Mouse (Mus musculus) kidney, postnatal 0 days (tissue): ENCODE results near the gene Gm10337. TPM values are rescaled to one million over a fixed set of nuclear protein-coding genes. Genes with fewer than 3 reads are reported as not detected.

Experiments used
- ATAC-seq: fragments of 200-750 bp; cut with Nextera tagmentation; replicated peaks from 2 replicates; pipeline ENCODE4 v1.8.0; 2017; ENCODE audit warnings: low read depth, moderate number of reproducible peaks, moderate TSS enrichment, moderate library complexity; ENCODE audit not compliant: low FRiP score
- DNase-seq: peaks from one replicate; pipeline ENCODE4 v3.0.0-alpha.2; 2016; ENCODE audit warnings: low spot score
- H3K27ac ChIP-seq: fragments of 300-500 bp; sonication (generic); 2 replicates; pipeline ENCODE4 v1.5.1; 2014; ENCODE audit warnings: mild to moderate bottlenecking
- H3K27me3 ChIP-seq: fragments of 300-500 bp; sonication (generic); 2 replicates; pipeline ENCODE4 v1.6.1; 2014; ENCODE audit warnings: low read length, mixed read lengths; ENCODE audit not compliant: insufficient read depth
- H3K36me3 ChIP-seq: fragments of 300-500 bp; sonication (generic); 2 replicates; pipeline ENCODE4 v1.6.1; 2014; ENCODE audit warnings: low read length, mixed read lengths; ENCODE audit not compliant: insufficient read depth
- H3K4me1 ChIP-seq: fragments of 300-500 bp; sonication (generic); replicated peaks from 2 replicates; pipeline ENCODE4 v1.6.1; 2014; ENCODE audit warnings: antibody characterized with exemption, low read length, mixed read lengths; ENCODE audit not compliant: insufficient read depth
- H3K4me2 ChIP-seq: fragments of 300-500 bp; sonication (generic); 2 replicates; pipeline ENCODE4 v1.6.1; 2014; ENCODE audit warnings: mild to moderate bottlenecking, low read length, moderate library complexity, mixed read lengths
- H3K4me3 ChIP-seq: fragments of 300-500 bp; sonication (generic); replicated peaks from 2 replicates; pipeline ENCODE4 v1.5.1; 2014; ENCODE audit warnings: low read depth, low read length
- H3K9ac ChIP-seq: fragments of 300-500 bp; sonication (generic); 2 replicates; pipeline ENCODE4 v1.6.1; 2014; ENCODE audit warnings: low read depth, low read length
- H3K9me3 ChIP-seq: fragments of 300-500 bp; sonication (generic); replicated peaks from 2 replicates; pipeline ENCODE4 v1.6.1; 2016; ENCODE audit warnings: low read length, inconsistent platforms, mixed read lengths
- CTCF ChIP-seq: IDR thresholded peaks from 2 replicates; pipeline ENCODE4 v1.5.1; 2016; ENCODE audit warnings: antibody characterized with exemption, low read depth, mild to moderate bottlenecking, moderate library complexity
- WGBS: fragments of 180-500 bp; shearing (Covaris S2); extraction: QIAGEN DNeasy Blood & Tissue Kit; methylation state at CpG from one replicate; pipeline ENCODE4 v1.1.7; 2014; 5-methylcytosine and 5-hydroxymethylcytosine counted together
- polyA plus RNA-seq: library from polyadenylated mRNA; unstranded; fragments of >200 nt; fragmentation: Nextera tagmentation; extraction: Ambion mirVana; gene quantifications from 2 replicates; pipeline ENCODE4 v1.2.1, GENCODE M21; 2015

Gm10337 gene
- polyA plus RNA-seq, 1 experiment from 2014 or later: 1.8 TPM

DNA sequence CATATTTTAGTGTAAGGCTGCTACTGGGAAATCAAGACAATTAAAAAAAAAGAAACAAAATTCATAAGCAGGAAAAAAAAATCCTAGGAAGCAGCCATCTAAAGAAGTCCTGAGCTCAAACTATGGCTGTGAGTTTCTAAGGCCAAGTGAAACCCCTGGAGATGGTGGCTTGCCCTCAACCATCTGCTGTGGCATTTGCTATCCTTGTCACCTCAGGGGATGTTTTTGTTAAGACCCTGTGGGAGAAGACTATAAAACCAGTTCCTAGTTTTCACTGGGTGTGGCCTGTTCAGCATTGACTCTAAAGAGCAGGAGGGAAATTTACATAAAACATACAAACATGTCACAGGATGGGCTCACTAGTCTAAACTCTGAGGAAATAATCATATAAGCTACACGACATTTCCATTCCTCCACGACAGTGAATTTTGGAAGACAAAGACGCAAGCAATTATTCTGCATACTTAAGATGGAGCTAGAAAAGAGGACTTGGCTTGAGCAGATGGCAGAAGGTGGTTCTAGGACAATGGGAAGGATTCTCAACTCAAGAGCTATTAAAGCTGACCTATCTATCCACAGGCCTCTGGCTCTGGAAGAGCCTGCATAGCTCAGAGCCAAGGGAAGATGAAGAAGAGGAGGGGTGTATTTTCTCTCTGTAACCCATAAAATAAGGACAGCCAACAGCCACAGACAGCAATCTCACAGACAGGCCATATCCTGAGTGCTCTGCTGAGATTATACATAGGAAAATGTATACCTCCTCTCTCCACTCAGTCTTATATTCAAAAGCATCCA lies 28.8 kb downstream of the Gm10337 start:
- Histone ChIP-seq H3K4me2 (no peak overlapping the region), H3K9ac (no peak overlapping the region), H3K27me3 (no peaks in the 10 kb centered on the region), H3K4me3 (no peak overlapping the region), H3K27ac (no peak overlapping the region), H3K9me3 (no peaks in the 10 kb centered on the region), H3K4me1 (no peaks in the 10 kb centered on the region), H3K36me3 (peaks cover 67% of the 10 kb centered on the region)
- TF ChIP-seq CTCF: no peak
- 92% methylated on average over 3 of the region's 3 CpGs for WGBS
- ATAC-seq: no peak
- no peak for DNase-seq

DNA sequence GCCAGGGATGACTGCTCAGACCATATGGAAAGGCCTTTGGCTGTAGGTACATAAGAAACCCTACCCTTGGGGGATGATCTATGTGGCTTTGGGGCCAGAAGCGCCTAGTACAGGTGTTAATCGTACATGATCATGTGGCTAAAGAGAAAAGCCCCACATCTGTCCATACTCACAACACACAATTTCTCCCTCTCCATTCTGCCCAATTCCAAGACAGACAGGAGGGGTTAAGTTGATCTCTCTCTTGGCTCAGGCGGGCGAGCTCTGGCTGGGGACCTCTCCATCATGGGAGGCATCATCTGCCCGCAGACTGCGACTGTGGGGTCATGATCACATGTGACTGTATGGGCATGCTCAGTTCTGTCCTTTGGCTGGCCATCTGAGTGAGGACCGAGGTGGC lies 30.4 kb downstream of the Gm10337 start:
- H3K9ac ChIP-seq: no peak overlapping the region
- H3K4me2 ChIP-seq: no peak overlapping the region
- no peak overlapping the region for H3K4me3 ChIP-seq
- WGBS: 90% methylated on average over 7 of the region's 7 CpGs
- peaks cover 70% of the 10 kb centered on the region for H3K36me3 ChIP-seq
- no peak for DNase-seq
- no peaks in the 10 kb centered on the region for H3K27me3 ChIP-seq
- no peak overlapping the region for H3K27ac ChIP-seq
- H3K4me1 ChIP-seq: no peaks in the 10 kb centered on the region
- no peaks in the 10 kb centered on the region for H3K9me3 ChIP-seq
- TF ChIP-seq CTCF: no peak
- ATAC-seq: no peak

DNA sequence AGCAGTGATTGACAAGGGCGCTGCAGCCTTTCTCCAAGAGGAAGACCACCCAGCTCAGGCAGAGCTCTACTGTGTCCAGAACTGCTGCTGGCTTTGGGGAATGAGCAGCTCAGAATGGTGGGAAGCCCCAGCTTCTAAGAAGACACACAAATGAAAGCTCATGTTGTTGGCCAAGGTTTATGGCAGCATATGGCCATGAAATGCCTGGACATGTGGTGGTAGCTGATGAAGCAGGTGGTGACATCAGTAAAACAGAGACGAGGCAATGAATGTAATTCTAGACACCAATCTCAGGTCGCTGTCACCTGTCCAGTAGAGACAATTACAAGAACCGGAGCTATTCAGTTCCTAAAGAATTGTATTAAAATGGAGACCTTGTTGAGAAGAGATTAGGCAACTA lies 41.3 kb downstream of the Gm10337 start:
- H3K27ac ChIP-seq: no peak overlapping the region
- WGBS: 90% methylated on average over 4 of the region's 4 CpGs
- H3K36me3 ChIP-seq: peaks cover 39% of the 10 kb centered on the region
- no peak overlapping the region for H3K4me3 ChIP-seq
- H3K4me1 ChIP-seq: no peaks in the 10 kb centered on the region
- TF ChIP-seq CTCF: no peak
- no peak for DNase-seq
- no peak overlapping the region for H3K4me2 ChIP-seq
- no peak overlapping the region for H3K9ac ChIP-seq
- H3K9me3 ChIP-seq: no peaks in the 10 kb centered on the region
- no peaks in the 10 kb centered on the region for H3K27me3 ChIP-seq
- no peak for ATAC-seq

DNA sequence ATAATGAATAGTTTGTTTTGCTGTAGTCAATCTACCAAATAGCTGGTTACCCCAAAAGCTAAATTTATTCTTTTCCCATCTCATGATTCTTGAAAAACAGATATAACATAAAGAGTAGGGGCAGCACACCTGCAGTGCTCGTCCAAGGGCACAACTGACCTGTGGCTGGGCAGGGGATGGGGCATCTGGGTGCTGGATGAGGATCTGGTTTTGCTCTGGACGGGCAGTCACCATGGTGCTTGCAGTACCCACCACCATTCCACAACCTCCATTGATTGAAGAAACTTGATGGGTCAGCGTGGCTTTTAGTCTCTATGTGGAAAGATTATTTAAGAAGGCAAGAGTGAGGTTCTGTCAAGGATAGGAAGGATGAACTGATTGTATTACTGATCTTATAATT lies 42.7 kb downstream of the Gm10337 start:
- Histone ChIP-seq H3K9ac (no peak overlapping the region), H3K27me3 (no peaks in the 10 kb centered on the region), H3K4me1 (no peaks in the 10 kb centered on the region), H3K9me3 (no peaks in the 10 kb centered on the region), H3K36me3 (peaks cover 29% of the 10 kb centered on the region), H3K4me2 (no peak overlapping the region), H3K4me3 (no peak overlapping the region), H3K27ac (no peak overlapping the region)
- no peak for TF ChIP-seq CTCF
- WGBS: 96% methylated on average over 3 of the region's 3 CpGs
- ATAC-seq (no peak), DNase-seq (no peak)

DNA sequence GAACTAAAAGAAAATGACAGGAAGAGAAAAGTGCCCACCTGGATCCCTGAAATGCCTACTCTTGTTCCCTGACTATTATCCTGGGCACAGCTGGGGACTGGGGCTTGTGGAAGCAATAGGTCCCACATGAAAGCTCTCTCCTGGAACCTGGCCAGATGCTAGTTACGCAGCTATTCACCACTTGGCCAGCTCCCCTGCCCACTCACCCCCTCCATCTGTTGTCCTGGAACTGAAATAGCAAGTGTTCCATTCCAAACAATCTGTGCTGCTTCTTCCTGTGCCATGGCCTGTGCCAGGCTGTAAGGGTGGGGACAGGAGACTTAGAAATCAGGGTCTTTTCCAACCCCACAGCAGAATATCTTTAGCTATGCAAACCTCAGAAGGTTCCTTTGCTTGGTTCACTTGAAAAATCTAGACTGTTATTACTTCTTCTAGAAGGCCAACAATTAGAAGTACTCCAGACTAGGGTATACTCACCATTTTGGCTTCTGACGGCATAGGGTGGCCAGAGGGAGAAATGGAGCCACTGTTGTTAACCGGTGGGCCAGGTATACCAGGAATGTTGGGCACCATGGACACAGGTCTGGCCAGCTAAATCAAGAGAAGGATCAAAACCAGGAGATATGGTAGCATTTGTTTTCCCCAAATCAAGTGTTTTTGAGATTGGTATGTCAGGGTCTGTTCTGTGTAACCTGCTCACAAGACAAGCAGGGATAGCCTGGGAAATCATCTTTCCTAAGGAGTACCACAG lies 43.3 kb downstream of the Gm10337 start:
- Histone ChIP-seq H3K27me3 (no peaks in the 10 kb centered on the region), H3K9me3 (no peaks in the 10 kb centered on the region), H3K4me1 (no peaks in the 10 kb centered on the region), H3K4me2 (no peak overlapping the region), H3K27ac (no peak overlapping the region), H3K9ac (no peak overlapping the region), H3K36me3 (peaks cover 29% of the 10 kb centered on the region), H3K4me3 (no peak overlapping the region)
- no peak for DNase-seq
- WGBS: 91% methylated on average over 3 of the region's 3 CpGs
- no peak for TF ChIP-seq CTCF
- ATAC-seq: no peak

DNA sequence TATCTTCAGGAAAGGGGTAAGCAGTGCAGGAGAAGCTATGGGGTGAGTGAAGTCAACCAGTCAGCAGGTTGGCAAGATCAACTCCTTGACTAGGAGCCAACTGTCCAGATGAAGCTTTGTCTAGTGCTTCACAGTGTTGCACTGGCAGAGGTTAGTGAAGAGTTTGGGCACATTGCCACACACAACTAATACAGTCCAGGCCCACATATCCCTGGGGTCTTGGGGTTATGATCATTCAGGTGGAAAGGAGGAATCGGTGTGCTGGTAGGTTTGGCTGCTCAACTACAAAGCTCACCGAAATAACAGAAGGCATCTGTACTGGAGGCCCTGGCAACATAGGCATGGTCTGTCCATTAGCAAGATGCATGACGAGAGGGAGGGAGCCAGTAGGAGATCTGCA lies 44.0 kb downstream of the Gm10337 start:
- no peak overlapping the region for H3K9ac ChIP-seq
- no peak overlapping the region for H3K4me3 ChIP-seq
- no peak overlapping the region for H3K27ac ChIP-seq
- no peaks in the 10 kb centered on the region for H3K9me3 ChIP-seq
- H3K27me3 ChIP-seq: no peaks in the 10 kb centered on the region
- 84% methylated on average over 3 of the region's 3 CpGs for WGBS
- TF ChIP-seq CTCF: no peak
- DNase-seq (no peak), ATAC-seq (no peak)
- H3K4me2 ChIP-seq: no peak overlapping the region
- H3K36me3 ChIP-seq: peaks cover 27% of the 10 kb centered on the region
- H3K4me1 ChIP-seq: no peaks in the 10 kb centered on the region
